Mouse (Mus musculus) ovary, postnatal 14 days (tissue): Measurements from ENCODE around the gene Olfr1054.
"Not testable (repeated sequence)": the region's sequence is repeated elsewhere in the genome, so short reads cannot be mapped to it uniquely, and the experiment has no call there.

Experiments
- DNase-seq: peaks from one replicate; pipeline ENCODE4 v3.0.0; 2022; ENCODE audit warnings: low spot score

Olfr1054 gene

DNA sequence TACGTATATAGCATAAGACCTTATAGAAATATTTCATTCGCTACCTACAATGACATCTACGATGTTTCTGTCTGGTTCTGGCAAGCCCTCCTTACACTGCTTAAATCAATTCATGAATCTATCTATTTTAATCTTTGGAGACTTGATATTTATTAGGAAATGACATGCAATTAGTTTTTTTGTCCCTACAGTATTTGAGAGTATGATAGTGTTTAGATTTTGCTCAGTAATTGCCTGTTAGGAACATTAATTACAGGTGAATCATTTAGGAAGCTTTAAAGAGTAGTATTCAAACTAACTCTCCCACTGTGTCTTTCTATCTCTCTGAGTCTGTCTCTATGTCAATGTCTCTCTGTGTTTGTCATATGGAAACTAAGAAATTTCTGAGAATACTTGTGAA is at the start of gene Olfr1054:
Olfr1054 (minus strand) TSS at position 101 of the 400 bp plus-strand sequence.
- DNase-seq: no peak

DNA sequence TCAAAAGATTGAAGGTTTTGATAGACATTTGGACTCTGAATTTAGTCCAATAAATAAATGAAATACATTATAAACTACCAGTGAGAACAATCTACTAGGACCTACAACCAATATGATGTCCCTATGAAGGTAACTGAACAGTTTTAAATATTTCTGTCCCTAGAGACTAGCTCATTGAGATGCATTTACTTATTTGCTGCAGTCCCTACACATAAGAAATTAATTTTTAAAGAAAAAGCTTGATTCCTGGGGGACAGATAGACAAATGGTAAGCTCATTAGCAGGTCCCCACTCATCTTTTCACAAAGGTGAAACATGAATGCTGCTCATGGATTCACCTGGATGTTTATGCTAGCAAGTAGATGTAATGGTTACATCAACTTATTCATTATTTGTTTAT is 43.1 kb upstream of the Olfr1054 start, which contains the start of gene Olfr1057:
Olfr1057 (minus strand) TSS at position 101 of the 400 bp plus-strand sequence.
- no peak for DNase-seq

- not testable (repeated sequence) for DNase-seq
Measured at GRCm38 (mm10) chr2:86366342-86366741, 31.1 kb upstream of the Olfr1054 start.

DNA sequence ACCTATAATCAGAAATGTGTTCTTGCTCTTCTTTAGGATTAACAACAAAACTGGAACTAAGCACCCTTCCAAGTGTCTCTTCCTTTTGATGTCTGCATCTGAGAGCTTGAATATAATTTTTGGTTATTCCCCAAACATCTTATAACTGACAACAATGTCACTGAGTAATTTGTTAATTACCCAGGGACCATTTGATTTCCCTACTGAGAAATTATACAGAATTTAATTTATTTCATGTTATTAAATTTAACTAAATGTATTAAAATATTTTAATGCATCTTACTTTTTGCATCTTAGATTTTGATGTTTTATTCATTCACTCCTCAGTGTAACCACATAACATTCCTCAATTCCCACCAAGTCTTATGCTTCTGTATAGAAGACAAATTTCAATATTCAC is 27.1 kb upstream of the Olfr1054 start, which contains the start of gene Olfr1056:
Olfr1056 (minus strand) TSS at position 101 of the 400 bp plus-strand sequence.
- no peak for DNase-seq

DNA sequence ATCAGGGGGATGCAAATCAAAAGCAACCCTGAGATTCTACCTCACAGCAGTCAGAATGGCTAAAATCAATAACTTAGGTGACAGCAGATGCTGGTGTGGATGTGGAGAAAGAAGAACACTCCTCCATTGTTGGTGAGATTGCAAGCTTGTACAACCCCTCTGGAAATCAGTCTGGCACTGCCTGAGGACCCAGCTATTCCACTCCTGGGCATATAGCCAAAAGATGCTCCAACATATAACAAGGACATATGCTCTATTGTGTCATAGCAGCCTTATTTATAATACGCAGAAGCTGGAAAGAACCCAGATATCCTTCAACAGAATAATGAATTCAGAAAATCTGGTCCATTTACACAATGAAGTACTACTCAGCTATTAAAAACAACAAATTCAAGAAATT is 16.5 kb upstream of the Olfr1054 start:
- DNase-seq: not testable (repeated sequence)

DNA sequence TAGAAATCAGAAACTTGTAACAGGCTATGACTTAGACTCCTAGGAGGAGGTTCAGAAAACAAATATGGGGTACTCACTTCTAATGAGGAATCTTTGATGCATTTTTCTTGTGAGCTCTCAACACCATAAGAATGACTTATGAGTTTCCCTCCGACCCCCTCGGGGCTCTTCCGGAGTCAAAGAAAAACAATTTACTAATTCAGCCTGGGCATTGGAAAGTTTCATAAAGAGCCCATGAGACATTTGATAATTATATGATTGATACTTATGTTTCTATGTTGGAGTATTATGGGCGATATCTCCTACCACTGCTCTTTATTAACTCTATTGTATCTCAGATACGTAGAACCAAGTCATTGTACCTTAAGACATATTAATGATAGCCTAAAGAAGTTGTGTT is 15.0 kb upstream of the Olfr1054 start, which contains the start of gene Olfr1055:
Olfr1055 (minus strand) TSS at position 101 of the 400 bp plus-strand sequence.
- DNase-seq: no peak

DNA sequence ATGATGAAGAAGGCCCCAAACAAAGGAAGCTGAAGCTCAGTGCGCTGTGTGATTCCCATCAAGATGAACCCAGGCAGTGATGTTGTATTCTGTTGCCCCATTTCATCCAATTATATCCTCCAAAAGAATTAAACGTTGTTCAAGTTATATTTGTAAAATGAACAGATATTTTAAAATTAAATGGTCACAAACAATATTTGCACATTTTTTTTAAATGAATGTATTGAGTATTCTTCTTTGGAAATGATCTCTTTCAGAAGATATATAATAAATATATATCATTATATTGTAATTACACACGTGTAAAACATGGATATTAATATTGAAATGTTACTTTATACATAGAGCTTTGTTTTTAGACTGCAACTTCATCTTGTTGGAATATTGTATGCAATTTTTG is 20.0 kb downstream of the Olfr1054 start, which contains the start of gene Olfr1053:
Olfr1053 (minus strand) TSS at position 101 of the 400 bp plus-strand sequence.
- DNase-seq: no peak

- no peak for DNase-seq
Measured at GRCm38 (mm10) chr2:86292155-86292554, 43.1 kb downstream of the Olfr1054 start, which contains the start of gene Olfr1052. Olfr1052 (plus strand) TSS chr2:86292455.
